Mouse (Mus musculus) small intestine, adult 2 months (tissue): ENCODE results near the gene Lrguk.

Experiments used
- CTCF ChIP-seq: fragments of 200-500 bp; IDR thresholded peaks from 2 replicates; pipeline ENCODE4 v1.5.1; 2012; ENCODE audit warnings: low read depth, mild to moderate bottlenecking, control low read depth, inconsistent platforms, low read length, moderate library complexity, mixed read lengths; ENCODE audit not compliant: insufficient replicate concordance, insufficient read length; ENCODE audit errors: extremely low read depth
- POLR2A ChIP-seq: fragments of 200-500 bp; IDR thresholded peaks from 2 replicates; pipeline ENCODE4 v1.6.1; 2012; ENCODE audit warnings: low read depth, mild to moderate bottlenecking, control low read depth, inconsistent platforms, low read length, moderate library complexity

- TF ChIP-seq CTCF, result no peak
- no peak for TF ChIP-seq POLR2A
Measured at GRCm38 (mm10) chr6:33998590-33998989, 30.7 kb upstream of the Lrguk start.
